Mouse (Mus musculus): ENCODE data around the gene Ptrh1.

Ptrh1 gene

GRCm38 (mm10) chr2:32775359-32776074 lies at the start of gene Ptrh1, which contains the start of gene Ttc16:
Gene Ptrh1 (plus strand): TSS chr2:32775786.
Gene Ttc16 (minus strand): TSS chr2:32775633.
- in situ Hi-C loops (cut with MboI) = no loop called here

GRCm38 (mm10) chr2:32727435-32727834 lies 48.2 kb upstream of the Ptrh1 start:
- in situ Hi-C loops (cut with MboI) = no loop called here

- in situ Hi-C loops (cut with MboI) = no loop called here
These were observed 47.1 kb upstream of the Ptrh1 start for GRCm38 (mm10) chr2:32728463-32728862.

- in situ Hi-C loops (cut with MboI) = no loop called here
These were observed 46.0 kb upstream of the Ptrh1 start for GRCm38 (mm10) chr2:32729547-32729946.

GRCm38 (mm10) chr2:32730854-32731253 lies 44.7 kb upstream of the Ptrh1 start:
- in situ Hi-C loops (cut with MboI) = no loop called here

- in situ Hi-C loops (cut with MboI) = no loop called here
These were observed 43.7 kb upstream of the Ptrh1 start for GRCm38 (mm10) chr2:32731911-32732310.

- in situ Hi-C loops (cut with MboI) = no loop called here
These were observed 42.9 kb upstream of the Ptrh1 start for GRCm38 (mm10) chr2:32732695-32733094.

GRCm38 (mm10) chr2:32734480-32734879 lies 41.1 kb upstream of the Ptrh1 start:
- in situ Hi-C loops (cut with MboI) = no loop called here

- in situ Hi-C loops (cut with MboI) = no loop called here
These were observed 40.7 kb upstream of the Ptrh1 start for GRCm38 (mm10) chr2:32734933-32735332.

GRCm38 (mm10) chr2:32736306-32736829 lies 39.2 kb upstream of the Ptrh1 start:
- in situ Hi-C loops (cut with MboI) = no loop called here

- in situ Hi-C loops (cut with MboI) = no loop called here
These were observed 38.6 kb upstream of the Ptrh1 start for GRCm38 (mm10) chr2:32737008-32737407.

- in situ Hi-C loops (cut with MboI) = no loop called here
These were observed 36.3 kb upstream of the Ptrh1 start for GRCm38 (mm10) chr2:32739311-32739710.

- in situ Hi-C loops (cut with MboI) = no loop called here
These were observed 34.7 kb upstream of the Ptrh1 start, which contains the start of gene 6330409D20Rik for GRCm38 (mm10) chr2:32740916-32741272. Gene 6330409D20Rik (minus strand): TSS chr2:32741016.

- in situ Hi-C loops (cut with MboI) = no loop called here
These were observed 34.1 kb upstream of the Ptrh1 start for GRCm38 (mm10) chr2:32741273-32742172.

GRCm38 (mm10) chr2:32742173-32742531 lies 33.4 kb upstream of the Ptrh1 start:
- in situ Hi-C loops (cut with MboI) = no loop called here

GRCm38 (mm10) chr2:32744272-32744982 lies 31.2 kb upstream of the Ptrh1 start:
- in situ Hi-C loops (cut with MboI) = no loop called here

- in situ Hi-C loops (cut with MboI) = no loop called here
These were observed 26.5 kb upstream of the Ptrh1 start for GRCm38 (mm10) chr2:32749082-32749481.

GRCm38 (mm10) chr2:32750199-32750598 lies 25.4 kb upstream of the Ptrh1 start:
- in situ Hi-C loops (cut with MboI) = no loop called here

- in situ Hi-C loops (cut with MboI) = no loop called here
These were observed 24.5 kb upstream of the Ptrh1 start for GRCm38 (mm10) chr2:32750887-32751664.

GRCm38 (mm10) chr2:32751665-32752033 lies 23.9 kb upstream of the Ptrh1 start:
- in situ Hi-C loops (cut with MboI) = no loop called here

- in situ Hi-C loops (cut with MboI) = no loop called here
These were observed 23.4 kb upstream of the Ptrh1 start for GRCm38 (mm10) chr2:32752181-32752580.
